Mouse (Mus musculus): ENCODE data around the gene Exoc3. TPM values are rescaled to one million over a fixed set of nuclear protein-coding genes. Genes with fewer than 3 reads are reported as not detected.
A peak's percentile ranks its signal among the peaks of the same experiment; 100 is the strongest.

Gene Exoc3
- total and polyA plus RNA-seq, 2 experiments from 2014 or later: 55.5 to 62.8 TPM

- no peak overlapping the region for H3K4me2 ChIP-seq (ENCODE audit: low read depth, low read length)
- H3K4me3 ChIP-seq (ENCODE audit: low read depth, low read length): no peak overlapping the region
- WGBS: 12% methylated on average over 1 of the region's 1 CpGs
- no peaks in the 10 kb centered on the region for H3K36me3 ChIP-seq (replicated peaks; ENCODE audit: control insufficient read depth, insufficient read depth, low read length)
- 0 out of 2 replicates have a peak, but pooled peaks have one; percentile 50 for TF ChIP-seq EP300 (IDR thresholded peaks at IDR 0.05; ENCODE audit: low read depth)
- no peak for TF ChIP-seq CTCF (IDR thresholded peaks at IDR 0.05; ENCODE audit: low read depth)
- no peak overlapping the region for H3K9ac ChIP-seq (replicated peaks; ENCODE audit: low read depth, low read length)
- peak; percentile 12 for DNase-seq (ENCODE audit: low spot score)
- no peaks in the 10 kb centered on the region for H3K9me3 ChIP-seq (replicated peaks; ENCODE audit: control insufficient read depth, low read length)
- H3K27me3 ChIP-seq (ENCODE audit: control insufficient read depth, insufficient read depth, low read length): no peaks in the 10 kb centered on the region
- no peak overlapping the region for H3K27ac ChIP-seq (ENCODE audit: low read depth)
- ATAC-seq (ENCODE audit: insufficient read depth, low read depth): peak; percentile 87
- no peaks in the 10 kb centered on the region for H3K4me1 ChIP-seq (ENCODE audit: control insufficient read depth, insufficient read depth)
These were observed 12.1 kb upstream of the Exoc3 start for GRCm38 (mm10) chr13:74220659-74221058.

- H3K36me3 ChIP-seq (replicated peaks; ENCODE audit: control insufficient read depth, insufficient read depth, low read length): no peaks in the 10 kb centered on the region
- WGBS: 72% methylated on average over 3 of the region's 3 CpGs
- no peak overlapping the region for H3K9ac ChIP-seq (replicated peaks; ENCODE audit: low read depth, low read length)
- H3K27me3 ChIP-seq (ENCODE audit: control insufficient read depth, insufficient read depth, low read length): no peaks in the 10 kb centered on the region
- ATAC-seq (ENCODE audit: insufficient read depth, low read depth) (no peak), DNase-seq (ENCODE audit: low spot score) (no peak)
- H3K27ac ChIP-seq (ENCODE audit: low read depth): no peak overlapping the region
- H3K4me1 ChIP-seq (ENCODE audit: control insufficient read depth, insufficient read depth): no peaks in the 10 kb centered on the region
- H3K4me2 ChIP-seq (ENCODE audit: low read depth, low read length): no peak overlapping the region
- no peak overlapping the region for H3K4me3 ChIP-seq (ENCODE audit: low read depth, low read length)
- TF ChIP-seq EP300 (IDR thresholded peaks at IDR 0.05; ENCODE audit: low read depth): no peak
- TF ChIP-seq CTCF (IDR thresholded peaks at IDR 0.05; ENCODE audit: low read depth): no peak
- no peaks in the 10 kb centered on the region for H3K9me3 ChIP-seq (replicated peaks; ENCODE audit: control insufficient read depth, low read length)
These were observed 9.9 kb upstream of the Exoc3 start for GRCm38 (mm10) chr13:74218441-74218840.

- peak overlapping the region; percentile 99 for H3K27ac ChIP-seq (ENCODE audit: low read depth)
- H3K9me3 ChIP-seq (replicated peaks; ENCODE audit: control insufficient read depth, low read length): no peaks in the 10 kb centered on the region
- no peaks in the 10 kb centered on the region for H3K27me3 ChIP-seq (ENCODE audit: control insufficient read depth, insufficient read depth, low read length)
- peak overlapping the region; percentile 88 for H3K4me3 ChIP-seq (ENCODE audit: low read depth, low read length)
- TF ChIP-seq CTCF (IDR thresholded peaks at IDR 0.05; ENCODE audit: low read depth) (no peak), EP300 (IDR thresholded peaks at IDR 0.05; ENCODE audit: low read depth) (peak; percentile 24; the same call in 1 of the 2 replicates)
- WGBS: 17% methylated on average over 12 of the region's 12 CpGs
- no peak for DNase-seq (ENCODE audit: low spot score)
- peaks cover 11% of the 10 kb centered on the region for H3K36me3 ChIP-seq (replicated peaks; ENCODE audit: control insufficient read depth, insufficient read depth, low read length)
- peaks cover 23% of the 10 kb centered on the region for H3K4me1 ChIP-seq (ENCODE audit: control insufficient read depth, insufficient read depth)
- H3K4me2 ChIP-seq (ENCODE audit: low read depth, low read length): peak overlapping the region; percentile 79
- peak; percentile 48 for ATAC-seq (ENCODE audit: insufficient read depth, low read depth)
- peak overlapping the region; percentile 86 for H3K9ac ChIP-seq (replicated peaks; ENCODE audit: low read depth, low read length)
These were observed 434 bp upstream of the Exoc3 start for GRCm38 (mm10) chr13:74208986-74209345.

GRCm38 (mm10) chr13:74196451-74196850 lies 12.1 kb downstream of the Exoc3 start:
- ATAC-seq (ENCODE audit: insufficient read depth, low read depth) (no peak), DNase-seq (ENCODE audit: low spot score) (no peak)
- Histone ChIP-seq H3K4me2 (ENCODE audit: low read depth, low read length) (no peak overlapping the region), H3K27ac (ENCODE audit: low read depth) (no peak overlapping the region), H3K36me3 (replicated peaks; ENCODE audit: control insufficient read depth, insufficient read depth, low read length) (peaks cover 36% of the 10 kb centered on the region), H3K4me3 (ENCODE audit: low read depth, low read length) (no peak overlapping the region), H3K9ac (replicated peaks; ENCODE audit: low read depth, low read length) (no peak overlapping the region), H3K4me1 (ENCODE audit: control insufficient read depth, insufficient read depth) (no peaks in the 10 kb centered on the region), H3K9me3 (replicated peaks; ENCODE audit: control insufficient read depth, low read length) (no peaks in the 10 kb centered on the region), H3K27me3 (ENCODE audit: control insufficient read depth, insufficient read depth, low read length) (no peaks in the 10 kb centered on the region)
- no peak for TF ChIP-seq EP300 (IDR thresholded peaks at IDR 0.05; ENCODE audit: low read depth)
- TF ChIP-seq CTCF (IDR thresholded peaks at IDR 0.05; ENCODE audit: low read depth): no peak
- WGBS: 67% methylated on average over 3 of the region's 3 CpGs

DNA sequence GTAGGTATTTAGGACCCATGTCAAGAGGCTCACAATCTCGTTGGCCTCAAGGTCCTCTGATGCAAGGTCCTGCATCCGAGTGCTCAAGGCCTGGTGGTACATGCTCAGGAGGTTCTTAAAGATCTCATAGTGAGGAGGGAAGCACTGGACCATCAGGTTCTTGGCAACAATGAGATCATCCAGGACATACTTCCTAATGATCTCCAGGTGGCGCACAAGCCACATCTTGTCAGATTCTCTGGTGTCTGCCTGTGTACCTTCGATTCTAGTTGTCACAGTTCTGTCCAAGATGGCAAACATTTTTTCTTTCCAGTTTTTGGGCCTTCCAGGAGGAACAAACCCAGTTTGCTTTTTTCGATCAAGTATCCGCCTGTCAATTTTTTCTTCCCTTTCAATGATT lies 15.9 kb downstream of the Exoc3 start:
- H3K27me3 ChIP-seq (ENCODE audit: control insufficient read depth, insufficient read depth, low read length): no peaks in the 10 kb centered on the region
- WGBS: 77% methylated on average over 6 of the region's 6 CpGs
- H3K4me2 ChIP-seq (ENCODE audit: low read depth, low read length): no peak overlapping the region
- no peak for TF ChIP-seq EP300 (IDR thresholded peaks at IDR 0.05; ENCODE audit: low read depth)
- TF ChIP-seq CTCF (IDR thresholded peaks at IDR 0.05; ENCODE audit: low read depth): peak; percentile 64
- no peak; the same call in 1 of the 2 replicates for ATAC-seq (ENCODE audit: insufficient read depth, low read depth)
- no peak overlapping the region for H3K9ac ChIP-seq (replicated peaks; ENCODE audit: low read depth, low read length)
- no peaks in the 10 kb centered on the region for H3K4me1 ChIP-seq (ENCODE audit: control insufficient read depth, insufficient read depth)
- H3K4me3 ChIP-seq (ENCODE audit: low read depth, low read length): no peak overlapping the region
- peak; percentile 63 for DNase-seq (ENCODE audit: low spot score)
- H3K36me3 ChIP-seq (replicated peaks; ENCODE audit: control insufficient read depth, insufficient read depth, low read length): peaks cover 56% of the 10 kb centered on the region
- no peak overlapping the region for H3K27ac ChIP-seq (ENCODE audit: low read depth)
- no peaks in the 10 kb centered on the region for H3K9me3 ChIP-seq (replicated peaks; ENCODE audit: control insufficient read depth, low read length)

DNA sequence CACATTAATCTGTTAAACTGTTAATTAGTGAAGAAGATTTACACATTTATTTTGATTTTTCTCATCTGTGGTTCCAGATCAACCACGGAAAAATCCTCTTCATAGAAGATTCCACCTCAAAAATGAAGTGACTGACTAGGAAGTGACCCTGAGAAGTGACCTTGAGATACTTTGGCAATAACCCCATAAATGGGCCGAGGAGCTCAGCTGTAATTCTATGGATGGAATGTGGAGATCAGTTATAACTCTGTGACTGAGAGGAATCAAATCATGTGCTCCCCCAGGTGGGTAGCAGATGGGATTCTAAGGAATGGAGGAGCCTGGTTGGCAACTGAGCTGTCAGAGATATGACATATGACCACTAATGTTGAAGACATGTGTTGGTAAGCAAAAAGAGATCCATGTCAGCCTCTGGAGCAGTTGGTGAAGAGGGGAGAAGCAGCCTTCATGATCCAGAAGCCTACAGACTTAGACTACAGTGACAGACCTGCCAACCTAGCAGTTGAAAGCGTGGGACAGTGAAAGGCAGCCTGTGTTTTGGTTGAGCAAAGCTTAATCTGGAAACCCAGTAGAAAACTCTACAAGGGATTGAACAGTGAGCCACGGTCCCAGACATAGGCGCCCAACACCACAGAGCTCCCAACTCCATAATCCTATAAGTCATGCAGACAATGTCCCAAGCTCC lies 25.4 kb downstream of the Exoc3 start:
- WGBS: 82% methylated on average over 5 of the region's 5 CpGs
- Histone ChIP-seq H3K9ac (replicated peaks; ENCODE audit: low read depth, low read length) (no peak overlapping the region), H3K36me3 (replicated peaks; ENCODE audit: control insufficient read depth, insufficient read depth, low read length) (peaks cover 53% of the 10 kb centered on the region), H3K4me3 (ENCODE audit: low read depth, low read length) (no peak overlapping the region), H3K27ac (ENCODE audit: low read depth) (no peak overlapping the region), H3K4me1 (ENCODE audit: control insufficient read depth, insufficient read depth) (no peaks in the 10 kb centered on the region), H3K27me3 (ENCODE audit: control insufficient read depth, insufficient read depth, low read length) (no peaks in the 10 kb centered on the region), H3K9me3 (replicated peaks; ENCODE audit: control insufficient read depth, low read length) (no peaks in the 10 kb centered on the region), H3K4me2 (ENCODE audit: low read depth, low read length) (no peak overlapping the region)
- no peak for TF ChIP-seq EP300 (IDR thresholded peaks at IDR 0.05; ENCODE audit: low read depth)
- TF ChIP-seq CTCF (IDR thresholded peaks at IDR 0.05; ENCODE audit: low read depth): no peak
- DNase-seq (ENCODE audit: low spot score): no peak
- ATAC-seq (ENCODE audit: insufficient read depth, low read depth): no peak
